Mouse (Mus musculus) spleen, embryonic (tissue): ENCODE results near the gene Gm10024.
"Not testable (repeated sequence)": the region's sequence is repeated elsewhere in the genome, so short reads cannot be mapped to it uniquely, and the experiment has no call there.

ENCODE experiments used
- CTCF ChIA-PET: fragments of 350-600 bp; sonication (Branson Sonifier 250); formaldehyde crosslinking; loops from one replicate; lab custom pipeline; 2022; lab: Charles Lee

The Gm10024 gene

GRCm38 (mm10) chr10:77729241-77729640 is 18.0 kb downstream of the Gm10024 start:
- CTCF ChIA-PET = no interaction called here

- CTCF ChIA-PET = no interaction called here
Observed at GRCm38 (mm10) chr10:77735928-77736327, 24.7 kb downstream of the Gm10024 start.

- CTCF ChIA-PET = no interaction called here
Observed at GRCm38 (mm10) chr10:77738929-77739328, 27.7 kb downstream of the Gm10024 start.

GRCm38 (mm10) chr10:77741924-77742688 is 30.8 kb downstream of the Gm10024 start, which contains the start of gene Gm18596:
Gm18596 (minus strand) TSS chr10:77742638.
- CTCF ChIA-PET = not testable (repeated sequence)

GRCm38 (mm10) chr10:77750686-77751085 is 39.4 kb downstream of the Gm10024 start:
- CTCF ChIA-PET = not testable (repeated sequence)

GRCm38 (mm10) chr10:77751254-77751653 is 40.0 kb downstream of the Gm10024 start, which contains the start of gene Gm9736:
Gm9736 (minus strand) TSS chr10:77751354.
- CTCF ChIA-PET = not testable (repeated sequence)

- CTCF ChIA-PET = not testable (repeated sequence)
Observed at GRCm38 (mm10) chr10:77752312-77752711, 41.1 kb downstream of the Gm10024 start.

- CTCF ChIA-PET = no interaction called here
Observed at GRCm38 (mm10) chr10:77753448-77753847, 42.2 kb downstream of the Gm10024 start.

GRCm38 (mm10) chr10:77759582-77759981 is 48.3 kb downstream of the Gm10024 start, which contains the start of gene Gm3233:
Gm3233 (minus strand) TSS chr10:77759682.
- CTCF ChIA-PET = not testable (repeated sequence)
